Mouse (Mus musculus) cerebellum, postnatal 14 days (tissue): ENCODE data around the gene Krtcap2.
A peak's percentile ranks its signal among the peaks of the same experiment; 100 is the strongest.
"Not testable (repeated sequence)": the region's sequence is repeated elsewhere in the genome, so short reads cannot be mapped to it uniquely, and the experiment has no call there.

Experiments
- DNase-seq, 2 experiments: peaks; one replicate each; pipeline ENCODE4 v3.0.0; 2021; ENCODE audit warnings: mixed read lengths in 2 of 2

Gene Krtcap2

GRCm38 (mm10) chr3:89245688-89246171 is at the start of gene Krtcap2:
TSS of gene Krtcap2 (plus strand) at chr3:89245966.
- peak; percentile 87 for DNase-seq

DNA sequence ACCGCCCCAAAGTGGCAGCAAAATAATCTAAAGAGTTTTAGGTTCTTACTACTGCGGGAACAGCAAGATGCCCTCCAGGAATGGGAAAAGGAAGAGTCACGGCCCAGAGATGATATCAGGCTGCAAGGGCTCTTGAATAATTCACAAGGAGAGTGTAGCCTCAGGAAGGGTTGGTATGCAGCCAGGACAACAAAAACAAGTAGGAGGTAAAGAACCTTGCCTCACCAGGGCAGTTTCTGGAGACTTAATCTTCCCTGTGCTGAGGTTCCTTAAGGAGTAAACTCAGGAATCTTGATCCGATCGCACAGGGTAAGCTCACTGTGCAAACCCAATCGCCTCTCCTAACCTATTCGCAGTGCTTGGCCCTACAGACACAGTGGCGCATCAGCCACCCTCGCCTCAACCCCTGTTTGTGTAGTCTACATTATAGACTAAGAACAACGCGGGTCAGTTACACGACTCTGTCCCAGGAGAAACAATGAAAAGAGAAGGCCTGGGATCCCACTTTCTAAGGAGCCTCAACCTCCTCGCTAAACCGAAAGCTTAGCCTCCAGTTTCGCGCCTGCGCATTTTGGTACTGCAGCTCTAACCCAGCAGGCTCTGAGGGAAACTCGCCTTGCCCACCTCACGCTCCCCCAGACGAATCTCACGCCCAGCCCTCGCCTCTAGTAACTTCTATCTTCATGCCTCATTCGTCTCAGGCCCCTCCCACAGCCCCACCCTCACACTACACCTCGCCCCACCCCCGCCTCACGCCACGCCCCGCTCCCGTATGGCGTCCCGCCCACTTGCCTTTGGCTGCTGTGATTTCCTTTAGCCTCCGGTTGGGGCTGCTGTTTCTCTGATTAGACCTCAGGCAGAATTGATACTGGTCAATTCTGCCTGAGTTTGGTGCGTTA is 49.5 kb upstream of the Krtcap2 start:
- peak; percentile 88 to 92 for DNase-seq

- no peak for DNase-seq
Observed at GRCm38 (mm10) chr3:89199839-89200238, 45.9 kb upstream of the Krtcap2 start.

DNA sequence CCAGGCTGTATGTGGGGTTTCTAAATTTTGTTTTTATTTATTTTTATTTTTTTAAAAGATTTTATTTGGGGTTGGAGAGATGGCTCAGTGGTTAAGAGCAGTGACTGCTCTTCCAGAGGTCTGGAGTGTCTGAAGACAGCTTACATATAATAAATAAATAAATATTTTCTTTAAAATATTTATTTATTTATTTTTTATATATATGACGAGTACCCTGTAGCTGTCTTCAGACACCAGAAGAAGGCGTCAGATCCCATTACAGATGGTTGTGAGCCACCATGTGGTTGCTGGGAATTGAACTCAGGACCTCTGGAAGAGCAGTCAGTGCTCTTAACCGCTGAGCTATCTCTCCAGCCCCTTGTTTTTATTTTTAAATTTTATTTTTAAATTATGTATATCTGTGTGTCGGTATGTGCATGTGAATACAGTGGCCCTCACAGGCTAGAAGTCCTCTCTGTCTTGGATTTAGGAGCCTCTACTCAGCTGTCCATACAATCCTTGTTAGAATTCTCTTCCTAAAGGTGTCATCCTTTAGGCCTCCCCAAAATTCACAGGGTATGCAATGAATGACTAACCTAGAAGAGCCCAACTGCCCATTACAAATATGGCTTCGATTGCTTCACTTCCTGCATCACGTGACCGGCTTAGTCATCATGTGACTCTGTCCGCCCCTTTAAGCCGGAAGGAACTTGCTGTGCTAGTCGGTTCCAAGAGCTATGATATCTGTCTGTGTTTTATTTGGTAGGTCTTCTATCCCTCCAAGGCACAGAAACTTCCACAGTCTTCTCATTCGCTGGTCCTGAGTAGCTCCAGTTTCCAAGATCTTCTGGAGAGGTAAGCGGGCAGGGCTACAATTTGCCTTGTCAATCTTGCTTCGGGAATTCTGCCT is 43.3 kb upstream of the Krtcap2 start, which contains the start of gene Gba:
Gba (plus strand) TSS at position 676 of the 889 bp plus-strand sequence.
- peak; percentile 93 for DNase-seq

DNA sequence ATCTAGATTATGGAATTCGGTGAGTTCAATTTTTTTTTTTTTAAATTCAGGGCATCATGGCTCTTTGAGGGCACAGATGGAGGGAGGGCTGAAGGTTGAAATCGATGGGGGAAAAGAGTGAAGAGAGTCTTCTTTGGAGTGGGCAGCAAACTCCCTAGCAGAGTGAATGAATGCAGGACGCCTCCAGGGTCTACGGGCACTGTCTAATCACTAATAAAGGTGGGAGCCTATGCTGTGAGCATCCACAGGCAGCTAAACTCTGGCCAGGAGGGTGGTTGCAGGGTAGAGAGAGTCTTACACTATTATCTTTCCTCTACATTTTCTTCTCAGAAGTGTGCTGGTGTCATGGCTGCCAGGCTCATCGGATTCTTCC is 42.6 kb upstream of the Krtcap2 start:
- no peak for DNase-seq

- no peak for DNase-seq
Observed at GRCm38 (mm10) chr3:89206079-89206478, 39.7 kb upstream of the Krtcap2 start.

DNA sequence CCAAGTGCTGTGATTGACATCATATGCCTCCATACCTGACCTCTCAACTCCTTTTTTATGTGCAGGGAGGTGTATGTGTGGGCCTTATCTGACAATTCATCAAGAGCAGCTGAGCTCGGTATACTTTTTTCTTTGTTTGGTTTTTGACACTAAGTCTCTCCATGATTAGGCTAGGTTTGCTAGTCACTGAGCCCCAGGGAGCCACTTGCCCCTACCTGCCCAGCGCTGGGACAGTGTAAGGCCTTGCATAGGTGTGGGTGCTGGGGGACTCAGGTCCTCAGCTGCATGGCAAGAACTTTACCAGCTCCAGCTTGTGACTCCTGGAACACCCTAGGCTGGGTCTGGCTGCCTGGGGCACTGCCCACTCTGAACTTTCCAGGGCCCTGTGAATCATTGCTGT is 39.1 kb upstream of the Krtcap2 start:
- no peak for DNase-seq

- no peak for DNase-seq
Observed at GRCm38 (mm10) chr3:89208075-89208657, 37.6 kb upstream of the Krtcap2 start.

- no peak for DNase-seq
Observed at GRCm38 (mm10) chr3:89208736-89209135, 37.0 kb upstream of the Krtcap2 start.

DNA sequence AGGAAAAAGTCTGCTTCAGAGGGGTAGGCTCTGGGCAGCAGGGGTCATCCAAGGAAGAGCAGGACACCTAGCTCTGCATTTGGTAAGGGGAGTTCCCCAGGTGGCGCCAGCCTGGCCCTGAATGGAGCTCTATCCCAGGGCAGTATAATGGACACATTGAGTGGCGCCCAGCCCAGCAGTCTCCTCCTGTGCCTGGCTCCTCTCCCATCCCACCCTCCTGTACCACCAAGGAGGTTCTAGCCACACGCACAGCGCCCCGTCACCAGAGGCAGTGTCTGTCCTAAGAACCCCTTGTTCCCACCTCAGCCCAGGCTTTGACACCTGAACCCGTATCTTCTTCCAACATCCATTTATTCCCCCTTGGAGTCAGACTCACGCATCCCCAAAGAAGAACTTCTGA is 36.0 kb upstream of the Krtcap2 start:
- DNase-seq: no peak

DNA sequence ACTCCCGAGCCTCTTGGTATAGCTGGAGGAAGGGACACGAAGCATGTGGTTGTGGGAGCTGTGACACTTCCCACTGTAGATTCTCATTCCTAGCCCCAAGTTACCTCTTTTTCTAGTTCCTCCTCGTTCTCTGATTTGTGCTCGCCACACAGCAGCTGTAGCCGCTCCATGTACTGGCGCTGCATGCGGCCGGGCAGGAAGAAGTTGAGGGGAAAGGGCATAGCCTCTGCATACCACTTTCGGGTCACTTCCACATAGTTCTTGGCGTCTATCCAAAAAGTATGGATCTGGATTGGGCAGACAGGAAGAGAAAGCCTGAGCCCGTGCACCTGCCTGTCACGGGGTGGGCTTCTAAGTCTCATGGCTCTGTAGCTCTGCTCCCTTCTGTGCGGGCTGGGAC is 35.6 kb upstream of the Krtcap2 start:
- no peak for DNase-seq

DNA sequence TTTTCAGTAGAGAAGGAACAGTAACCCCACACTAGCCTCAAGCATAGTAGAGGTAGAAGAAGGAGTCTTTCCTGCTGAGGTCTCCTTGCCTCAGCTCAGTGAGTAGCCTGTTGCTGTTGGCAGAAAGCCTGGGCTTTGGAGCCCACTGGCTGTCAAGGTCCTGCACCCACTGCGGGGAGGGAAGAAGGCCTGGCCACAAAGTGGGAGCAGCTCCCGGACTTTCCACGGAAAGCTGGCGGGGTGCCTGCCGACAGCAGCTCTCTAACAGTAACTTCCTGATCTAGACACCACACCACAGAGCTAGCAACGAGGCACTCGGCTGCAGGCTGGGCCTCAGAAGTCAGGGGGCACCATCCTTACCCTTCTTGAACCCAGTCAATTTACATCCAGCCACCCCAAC is 35.0 kb upstream of the Krtcap2 start:
- no peak for DNase-seq

GRCm38 (mm10) chr3:89213803-89214530 is 31.8 kb upstream of the Krtcap2 start:
- DNase-seq: peak; percentile 91 to 92

DNA sequence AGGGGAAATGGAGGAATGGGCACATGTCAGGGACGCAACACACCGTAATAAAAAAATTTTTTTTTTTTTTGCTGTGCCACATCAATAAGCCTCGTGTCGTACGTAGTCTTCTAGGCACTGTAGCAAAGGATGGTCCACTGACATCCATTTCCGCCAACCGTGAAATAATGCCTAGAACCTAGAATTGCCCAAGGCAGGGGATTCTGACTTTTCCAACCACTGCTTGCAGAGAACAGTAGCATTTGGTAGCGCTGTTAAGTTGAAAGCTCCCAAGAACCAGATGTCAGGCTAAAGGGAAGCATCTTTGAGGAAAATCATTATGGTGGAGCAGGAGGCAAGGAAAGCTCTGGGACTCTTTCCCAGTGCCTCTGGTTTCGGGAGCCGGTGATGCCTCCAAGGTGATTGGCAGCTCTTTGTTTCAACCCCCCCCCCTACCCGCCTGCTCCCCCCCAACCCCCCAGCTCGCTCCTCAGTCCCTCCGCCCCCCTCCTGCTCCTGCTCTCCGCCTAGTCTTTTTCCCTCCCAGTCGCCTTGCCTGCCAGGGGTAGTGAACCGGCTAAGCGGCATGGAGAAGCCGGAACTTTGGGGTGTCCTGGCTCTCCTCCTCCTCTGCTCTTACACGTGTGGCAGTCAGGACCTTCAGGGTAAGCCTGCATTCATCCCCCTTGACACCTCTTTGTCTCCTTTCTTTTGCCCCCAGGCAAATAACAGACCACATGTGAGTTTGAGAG is 30.9 kb upstream of the Krtcap2 start, which contains the start of gene Thbs3:
Thbs3 (plus strand) TSS at position 500 of the 731 bp plus-strand sequence.
- DNase-seq: no peak

- DNase-seq: peak; percentile 92 to 94
Observed at GRCm38 (mm10) chr3:89215853-89216252, 29.9 kb upstream of the Krtcap2 start.

GRCm38 (mm10) chr3:89216407-89216806 is 29.4 kb upstream of the Krtcap2 start:
- not testable (repeated sequence) for DNase-seq

GRCm38 (mm10) chr3:89218271-89218670 is 27.5 kb upstream of the Krtcap2 start:
- DNase-seq: no peak

GRCm38 (mm10) chr3:89219546-89219945 is 26.2 kb upstream of the Krtcap2 start:
- DNase-seq: no peak

- DNase-seq: no peak
Observed at GRCm38 (mm10) chr3:89221167-89221566, 24.6 kb upstream of the Krtcap2 start.

- no peak for DNase-seq
Observed at GRCm38 (mm10) chr3:89224796-89225195, 21.0 kb upstream of the Krtcap2 start.

GRCm38 (mm10) chr3:89225321-89225815 is 20.4 kb upstream of the Krtcap2 start:
- no peak for DNase-seq
